Mouse (Mus musculus): ENCODE measurements around the gene Dmrta2. TPM values are rescaled to one million over a fixed set of nuclear protein-coding genes. Genes with fewer than 3 reads are reported as not detected.

Gene Dmrta2
- polyA plus RNA-seq, 1 experiment from 2014 or later, result 9.7 TPM

DNA sequence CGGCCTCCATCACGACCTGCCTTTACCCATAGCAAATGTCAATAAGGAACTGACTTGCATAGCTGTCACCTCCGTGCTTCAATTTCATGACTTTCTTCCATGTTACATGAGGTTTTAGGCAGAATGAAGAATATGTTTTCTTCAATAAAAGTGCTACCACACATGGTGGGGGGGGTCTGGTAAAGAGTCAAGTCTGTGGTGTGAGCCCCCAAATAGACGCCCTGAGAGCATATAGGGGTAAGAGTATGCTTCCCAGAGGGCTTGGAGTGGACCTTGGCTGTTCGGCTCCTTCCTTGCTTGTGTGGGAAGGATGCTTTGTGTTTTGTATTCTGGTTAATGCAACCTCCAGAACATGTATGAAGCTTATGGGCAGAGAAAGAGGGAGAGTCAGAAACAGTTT, 8.3 kb upstream of the Dmrta2 start:
- peaks cover 11% of the 10 kb centered on the region for H3K4me1 ChIP-seq
- H3K4me3 ChIP-seq (replicated peaks), result no peak overlapping the region
- peaks cover 57% of the 10 kb centered on the region for H3K27me3 ChIP-seq
- no peak overlapping the region for H3K9ac ChIP-seq
- ATAC-seq (ENCODE audit: low FRiP score), result no peak
- H3K4me2 ChIP-seq, result no peak overlapping the region
- no peak overlapping the region for H3K27ac ChIP-seq
- H3K36me3 ChIP-seq (replicated peaks), result no peaks in the 10 kb centered on the region
- H3K9me3 ChIP-seq, result no peaks in the 10 kb centered on the region
- WGBS, result 88% methylated on average over 5 of the region's 5 CpGs

DNA sequence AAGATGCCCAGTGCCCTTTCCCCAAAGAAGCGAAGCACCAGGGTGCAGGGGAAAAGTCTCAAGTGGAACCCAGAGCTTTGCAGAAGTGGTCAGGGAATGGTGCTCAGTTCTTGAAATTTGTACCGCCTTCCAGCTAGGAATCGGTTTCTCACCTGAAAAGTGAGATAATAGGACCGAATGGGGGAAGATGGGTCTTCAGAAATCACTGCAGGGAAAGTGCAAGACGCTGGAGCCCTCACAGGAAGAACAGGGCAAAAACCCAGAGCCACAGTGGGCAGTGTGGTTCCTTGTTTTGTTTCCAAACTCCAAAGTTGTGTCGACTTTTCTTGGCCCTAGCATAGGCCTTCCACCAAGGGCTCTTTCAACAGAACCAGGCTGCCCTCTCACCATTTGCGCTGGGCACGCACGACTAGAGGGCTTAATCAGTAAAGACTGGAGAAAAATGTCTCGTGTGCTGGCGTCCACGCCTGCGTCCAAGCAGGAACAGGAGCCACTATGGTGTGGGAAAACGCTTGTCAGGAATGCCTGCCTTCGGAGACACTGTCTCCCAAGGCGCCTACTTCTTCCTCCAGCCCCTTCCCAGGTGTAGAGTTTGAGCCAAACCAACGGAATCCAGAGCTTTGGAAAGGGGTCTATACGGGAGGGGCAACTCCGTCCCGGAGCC, 3.7 kb upstream of the Dmrta2 start:
- peak overlapping the region; percentile 91 for H3K27ac ChIP-seq
- WGBS, result 3% methylated on average over 20 of the region's 20 CpGs
- peak overlapping the region; percentile 66 for H3K4me3 ChIP-seq (replicated peaks)
- H3K4me1 ChIP-seq, result peaks cover 34% of the 10 kb centered on the region
- H3K9me3 ChIP-seq, result no peaks in the 10 kb centered on the region
- peak overlapping the region; percentile 67 for H3K4me2 ChIP-seq
- no peak for ATAC-seq (ENCODE audit: low FRiP score)
- H3K27me3 ChIP-seq, result peaks cover 95% of the 10 kb centered on the region
- H3K9ac ChIP-seq, result peak overlapping the region; percentile 89
- H3K36me3 ChIP-seq (replicated peaks), result no peaks in the 10 kb centered on the region

DNA sequence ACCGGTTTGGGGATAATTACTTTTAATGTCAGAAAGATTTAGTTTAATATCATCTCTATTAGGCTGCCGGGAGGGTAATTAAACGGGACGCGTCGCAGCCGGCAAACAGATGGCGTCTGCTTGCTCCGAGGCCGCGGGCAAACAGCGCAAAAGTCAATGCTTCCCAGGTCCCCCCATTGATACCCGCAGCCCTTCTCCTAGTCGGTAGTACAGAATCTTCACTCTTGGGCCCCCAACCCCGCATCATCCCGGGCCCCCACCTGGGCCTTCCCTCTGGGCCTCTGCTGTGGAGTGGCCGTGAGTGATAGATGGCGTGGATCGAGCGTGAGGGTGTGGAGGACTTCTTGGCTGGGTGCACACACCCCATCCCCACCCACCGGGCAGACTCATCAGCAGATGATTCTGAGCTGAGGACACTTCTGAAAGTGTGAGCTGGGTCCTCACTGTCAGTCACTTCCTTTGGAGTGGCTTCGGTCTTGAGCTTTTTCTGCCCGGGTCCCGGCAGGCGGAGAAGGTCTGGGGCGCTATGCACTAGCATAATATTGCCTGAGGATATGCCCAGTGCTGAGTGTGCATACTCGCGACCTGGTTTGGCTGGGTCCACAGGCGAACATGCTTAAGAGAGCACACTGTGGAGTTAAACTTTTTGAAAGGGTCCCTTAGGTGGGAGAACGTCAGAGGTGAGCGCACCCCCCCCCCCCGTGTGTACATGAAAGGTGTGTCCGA, 3.0 kb upstream of the Dmrta2 start:
- Histone ChIP-seq H3K9me3 (no peaks in the 10 kb centered on the region), H3K9ac (peak overlapping the region; percentile 89), H3K36me3 (replicated peaks) (no peaks in the 10 kb centered on the region), H3K27ac (peak overlapping the region; percentile 91; the same call in 1 of the 2 replicates), H3K27me3 (peaks cover 95% of the 10 kb centered on the region), H3K4me3 (replicated peaks) (peak overlapping the region; percentile 66), H3K4me1 (peaks cover 37% of the 10 kb centered on the region), H3K4me2 (peak overlapping the region; percentile 67)
- WGBS, result 2% methylated on average over 33 of the region's 33 CpGs
- ATAC-seq (ENCODE audit: low FRiP score), result no peak

DNA sequence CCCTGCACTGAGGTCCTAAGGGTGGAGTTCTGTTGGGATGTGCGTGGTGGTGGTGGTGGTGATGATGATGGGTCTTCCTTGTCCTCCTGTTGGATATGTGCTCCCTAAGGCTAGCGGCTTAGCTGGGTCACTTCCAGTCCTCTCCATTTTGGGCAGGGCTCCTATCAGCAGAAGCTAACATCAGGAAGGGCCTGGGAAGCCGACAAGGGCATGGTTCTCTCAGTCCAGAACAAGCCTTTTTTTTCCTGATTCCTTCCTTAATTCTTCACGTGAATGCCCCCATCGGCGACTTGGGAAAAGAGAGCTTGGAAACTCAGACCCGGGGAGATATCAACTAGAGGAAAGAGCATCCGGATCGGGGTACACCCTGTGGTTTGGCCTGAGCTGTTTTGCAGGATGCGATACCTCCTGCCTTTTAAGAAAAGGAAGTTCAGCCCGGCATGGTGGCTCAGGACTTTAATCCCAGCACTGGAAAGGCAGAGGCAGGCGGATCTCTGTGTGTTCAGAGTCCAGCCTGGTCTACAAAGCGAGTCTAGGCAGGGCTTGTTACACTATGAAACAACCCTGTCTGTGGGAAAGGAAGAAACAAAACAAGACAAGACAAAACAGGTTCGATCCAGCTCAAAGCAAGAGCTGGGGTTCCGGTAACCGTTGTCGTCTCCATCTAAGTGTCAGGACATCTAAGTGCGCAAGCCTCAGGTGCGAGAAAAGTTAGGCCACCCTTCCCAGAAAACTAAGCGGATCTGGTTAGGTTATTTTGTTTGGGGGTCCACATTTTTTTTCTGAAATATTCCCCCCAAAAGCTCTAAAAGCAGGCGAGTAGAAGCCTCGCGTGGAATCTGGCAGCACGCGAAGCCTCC, 2.2 kb upstream of the Dmrta2 start:
- peak overlapping the region; percentile 89 for H3K9ac ChIP-seq
- H3K9me3 ChIP-seq, result no peaks in the 10 kb centered on the region
- H3K27ac ChIP-seq, result peak overlapping the region; percentile 91
- peak overlapping the region; percentile 67 for H3K4me2 ChIP-seq
- H3K4me1 ChIP-seq, result peaks cover 45% of the 10 kb centered on the region
- H3K27me3 ChIP-seq, result peaks cover 97% of the 10 kb centered on the region
- peak overlapping the region; percentile 66 for H3K4me3 ChIP-seq (replicated peaks)
- 10% methylated on average over 25 of the region's 25 CpGs for WGBS
- ATAC-seq (ENCODE audit: low FRiP score), result no peak
- no peaks in the 10 kb centered on the region for H3K36me3 ChIP-seq (replicated peaks)

DNA sequence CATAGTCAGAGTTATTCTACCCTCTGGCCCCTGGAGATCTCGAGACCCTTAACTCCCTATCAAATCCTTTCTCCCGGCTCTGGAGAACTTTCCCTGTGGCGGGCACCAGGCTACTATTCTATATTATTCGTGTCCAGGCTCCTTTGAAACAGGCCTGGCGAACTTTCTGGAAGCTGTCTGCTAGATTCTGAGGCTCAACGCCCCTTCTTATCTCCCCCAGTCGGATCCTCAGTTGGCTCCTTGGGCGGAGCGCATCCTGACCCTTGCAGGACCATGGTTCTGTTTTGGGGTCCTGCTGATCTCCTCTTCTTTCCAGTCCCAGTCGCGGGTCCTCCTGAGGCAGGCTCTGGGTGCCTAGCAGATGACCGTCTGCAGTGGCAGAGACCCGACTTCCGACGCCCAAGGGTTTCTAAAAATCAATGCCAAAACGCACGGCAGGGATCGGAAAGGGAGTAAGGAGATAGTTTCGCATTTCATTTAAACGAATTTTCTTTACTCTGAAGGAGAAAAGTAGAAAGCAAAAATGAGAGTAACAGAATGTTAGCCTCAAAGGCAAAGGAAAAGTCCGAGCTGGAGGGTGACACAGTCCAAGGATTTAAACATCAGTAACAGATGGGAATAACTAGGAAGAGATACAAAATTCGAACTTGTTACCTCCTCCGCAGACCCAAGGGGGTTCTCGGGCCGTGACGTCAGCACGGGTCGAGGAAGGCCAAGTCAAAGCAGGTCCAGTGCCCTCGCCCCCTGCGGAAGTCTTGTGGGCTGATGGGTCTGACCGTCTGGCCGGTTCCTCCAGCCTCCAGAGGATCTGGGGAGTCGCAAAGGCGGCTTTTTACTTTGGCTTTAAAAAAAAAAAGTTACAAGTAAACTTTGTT, 1.3 kb upstream of the Dmrta2 start:
- H3K27me3 ChIP-seq, result peaks cover 97% of the 10 kb centered on the region
- WGBS, result 1% methylated on average over 34 of the region's 34 CpGs
- peaks cover 45% of the 10 kb centered on the region for H3K4me1 ChIP-seq
- peak overlapping the region; percentile 91 for H3K27ac ChIP-seq
- peak overlapping the region; percentile 66 for H3K4me3 ChIP-seq (replicated peaks)
- peaks cover 1% of the 10 kb centered on the region; the same call in 1 of the 2 replicates for H3K36me3 ChIP-seq (replicated peaks)
- H3K9me3 ChIP-seq, result no peaks in the 10 kb centered on the region
- peak overlapping the region; percentile 67 for H3K4me2 ChIP-seq
- ATAC-seq (ENCODE audit: low FRiP score), result no peak
- H3K9ac ChIP-seq, result peak overlapping the region; percentile 89

DNA sequence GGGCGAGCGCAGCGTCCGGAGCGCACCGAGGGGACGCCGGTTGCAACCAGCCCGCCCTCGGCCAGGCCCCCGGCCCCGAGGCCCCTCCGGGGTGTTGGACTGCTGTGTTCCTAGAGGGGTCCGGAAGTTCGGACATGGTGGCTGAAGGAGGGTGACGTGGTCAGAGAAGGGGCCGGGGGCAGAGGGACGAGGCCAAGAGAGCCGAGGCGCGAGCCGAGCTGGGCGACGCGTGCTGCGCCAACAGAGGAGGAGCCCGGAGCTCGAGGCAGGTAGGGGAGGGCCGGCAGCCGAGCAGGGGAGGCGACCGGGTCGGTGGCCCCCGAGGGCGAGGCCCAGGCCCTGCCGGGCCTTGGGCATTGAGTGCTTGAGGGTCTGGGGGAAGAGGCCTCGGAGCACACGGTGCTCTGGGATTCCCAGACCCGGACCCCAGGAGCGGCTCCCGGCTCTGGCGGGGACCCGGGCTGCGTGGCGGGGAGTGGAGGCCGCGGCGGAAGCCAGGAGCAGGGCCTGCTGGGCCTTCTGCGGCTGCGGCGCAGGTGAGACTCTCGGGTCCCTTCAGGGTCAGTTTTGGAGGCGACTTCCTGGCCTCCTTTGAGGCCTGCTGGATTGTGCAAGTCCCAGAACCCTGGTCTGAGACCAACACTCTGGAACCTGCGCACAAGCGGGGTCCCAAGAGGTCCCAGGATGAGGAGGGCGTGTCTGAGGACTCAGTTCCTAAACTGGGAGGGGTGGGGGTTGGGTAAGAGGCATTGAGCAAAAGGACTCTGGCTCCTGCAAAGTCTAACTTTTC, 410 bp downstream of the Dmrta2 start:
- under 1% methylated on average over 54 of the region's 56 CpGs for WGBS
- peak overlapping the region; percentile 89 for H3K9ac ChIP-seq
- H3K4me1 ChIP-seq, result peaks cover 57% of the 10 kb centered on the region
- H3K9me3 ChIP-seq, result no peaks in the 10 kb centered on the region
- peak overlapping the region; percentile 66 for H3K4me3 ChIP-seq (replicated peaks)
- peak overlapping the region; percentile 91 for H3K27ac ChIP-seq
- H3K4me2 ChIP-seq, result peak overlapping the region; percentile 67
- ATAC-seq (ENCODE audit: low FRiP score), result peak; percentile 9
- H3K27me3 ChIP-seq, result peaks cover 96% of the 10 kb centered on the region
- peaks cover 14% of the 10 kb centered on the region for H3K36me3 ChIP-seq (replicated peaks)

DNA sequence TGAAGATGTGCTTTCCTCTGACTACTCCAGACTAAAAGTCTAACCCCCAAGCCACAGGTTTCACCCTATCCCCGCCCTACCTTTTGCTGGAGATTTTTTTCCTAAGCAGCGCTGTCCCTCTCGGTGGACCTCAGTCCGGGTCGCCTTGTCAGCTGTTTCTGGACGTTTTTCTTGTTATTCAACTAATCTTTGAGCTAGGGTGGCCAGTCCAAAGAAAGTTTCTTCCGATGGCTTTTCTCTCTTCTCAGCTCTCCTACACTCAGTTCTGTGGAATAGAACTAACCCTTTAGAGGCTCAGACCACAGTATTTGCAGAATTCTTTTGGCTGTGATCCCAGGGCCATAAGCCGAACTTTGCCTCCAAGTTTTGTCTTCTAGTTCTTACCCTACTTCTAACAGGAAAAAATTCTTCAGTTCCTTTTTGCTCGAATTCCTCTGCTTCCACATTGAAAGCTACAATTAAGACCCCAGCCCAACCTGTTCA, 1.0 kb downstream of the Dmrta2 start:
- H3K9ac ChIP-seq, result peak overlapping the region; percentile 89
- ATAC-seq (ENCODE audit: low FRiP score), result no peak
- H3K4me1 ChIP-seq, result peaks cover 53% of the 10 kb centered on the region
- H3K36me3 ChIP-seq (replicated peaks), result peaks cover 14% of the 10 kb centered on the region
- under 1% methylated on average over 9 of the region's 9 CpGs for WGBS
- H3K4me3 ChIP-seq (replicated peaks), result peak overlapping the region; percentile 66
- H3K4me2 ChIP-seq, result peak overlapping the region; percentile 67
- peaks cover 96% of the 10 kb centered on the region for H3K27me3 ChIP-seq
- H3K9me3 ChIP-seq, result no peaks in the 10 kb centered on the region
- H3K27ac ChIP-seq, result peak overlapping the region; percentile 91

DNA sequence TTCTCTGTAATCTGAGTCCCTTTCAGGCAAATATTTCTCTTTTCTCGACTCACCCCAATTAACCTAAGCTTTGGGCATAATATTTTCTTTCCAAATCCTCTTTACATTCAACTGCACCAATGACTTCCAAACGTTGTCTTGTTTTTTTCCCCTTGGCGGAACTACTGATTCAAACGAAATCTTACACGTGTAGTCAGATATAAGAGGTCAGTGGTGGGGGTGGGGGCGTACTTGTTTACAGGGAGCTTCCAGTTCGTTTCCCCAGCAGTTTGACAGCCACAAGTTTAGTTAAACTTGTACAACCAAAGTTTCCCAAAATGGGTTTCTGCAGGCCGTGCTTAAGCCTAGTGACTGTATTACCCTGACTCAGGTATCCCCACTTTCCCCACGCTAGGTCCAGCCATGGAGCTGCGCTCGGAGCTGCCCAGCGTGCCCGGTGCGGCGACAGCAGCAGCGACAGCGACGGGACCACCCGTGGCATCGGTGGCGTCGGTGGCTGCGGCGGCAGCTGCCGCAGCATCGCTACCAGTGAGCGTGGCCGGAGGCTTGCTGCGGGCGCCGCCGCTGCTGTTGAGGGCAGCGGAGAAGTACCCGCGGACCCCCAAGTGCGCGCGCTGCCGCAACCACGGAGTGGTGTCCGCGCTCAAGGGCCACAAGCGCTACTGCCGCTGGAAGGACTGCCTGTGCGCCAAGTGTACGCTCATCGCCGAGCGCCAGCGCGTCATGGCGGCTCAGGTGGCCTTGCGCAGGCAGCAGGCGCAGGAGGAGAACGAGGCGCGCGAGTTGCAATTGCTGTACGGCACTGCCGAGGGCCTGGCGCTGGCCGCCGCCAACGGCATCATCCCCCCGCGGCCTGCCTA, 1.8 kb downstream of the Dmrta2 start:
- no peak for ATAC-seq (ENCODE audit: low FRiP score)
- Histone ChIP-seq H3K27me3 (peaks cover 96% of the 10 kb centered on the region), H3K36me3 (replicated peaks) (peaks cover 14% of the 10 kb centered on the region), H3K9me3 (no peaks in the 10 kb centered on the region), H3K27ac (peak overlapping the region; percentile 91), H3K4me1 (peaks cover 49% of the 10 kb centered on the region), H3K9ac (peak overlapping the region; percentile 89), H3K4me3 (replicated peaks) (peak overlapping the region; percentile 66), H3K4me2 (peak overlapping the region; percentile 67)
- WGBS, result under 1% methylated on average over 66 of the region's 66 CpGs

DNA sequence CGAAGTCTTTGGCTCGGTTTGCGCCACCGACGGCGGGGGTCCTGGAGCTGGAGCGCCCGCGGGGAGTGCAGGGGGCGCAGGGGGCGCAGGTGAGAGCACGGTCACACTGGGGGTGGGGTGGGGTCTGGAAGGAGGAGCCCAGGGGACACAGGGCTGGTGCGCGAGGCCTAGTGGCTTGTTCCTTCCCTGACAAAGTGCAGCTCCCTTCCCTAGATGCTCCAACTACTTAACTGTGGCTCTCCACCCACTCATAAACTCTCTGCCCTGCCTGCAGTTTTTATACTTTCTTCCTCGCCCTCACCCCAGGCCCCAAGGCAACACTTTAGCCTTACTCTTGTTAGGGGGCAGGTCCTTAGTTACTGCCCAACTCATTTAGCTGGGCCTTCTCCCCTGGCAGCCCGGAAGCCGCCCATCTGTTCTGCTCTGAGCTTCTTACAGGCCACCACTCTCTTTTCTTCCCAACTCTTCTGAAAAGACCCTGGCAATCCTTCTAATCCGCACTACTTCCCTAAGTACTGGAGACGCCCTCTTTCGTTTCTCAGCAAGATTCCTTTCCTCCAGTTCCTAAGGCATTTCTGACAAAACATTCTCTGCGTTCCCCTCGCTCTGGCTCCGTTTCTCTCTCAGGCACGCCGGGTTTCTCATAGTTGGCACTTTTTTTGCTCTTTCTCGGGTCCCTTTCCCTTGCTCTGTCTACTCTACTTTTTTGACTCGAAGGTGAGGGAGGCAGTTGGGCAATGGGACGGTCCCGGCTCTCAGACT, 2.6 kb downstream of the Dmrta2 start:
- H3K9me3 ChIP-seq, result no peaks in the 10 kb centered on the region
- WGBS, result under 1% methylated on average over 29 of the region's 29 CpGs
- H3K4me2 ChIP-seq, result peak overlapping the region; percentile 67
- peaks cover 49% of the 10 kb centered on the region for H3K4me1 ChIP-seq
- H3K27me3 ChIP-seq, result peaks cover 96% of the 10 kb centered on the region
- peak overlapping the region; percentile 66 for H3K4me3 ChIP-seq (replicated peaks)
- H3K9ac ChIP-seq, result peak overlapping the region; percentile 89
- peak overlapping the region; percentile 91 for H3K27ac ChIP-seq
- ATAC-seq (ENCODE audit: low FRiP score), result no peak
- H3K36me3 ChIP-seq (replicated peaks), result peaks cover 14% of the 10 kb centered on the region
